Mouse (Mus musculus) cerebellum, adult (tissue): ENCODE data around the gene Mif4gd.

ENCODE experiments used
- ATAC-seq: cut with Nextera tagmentation; 2 replicates; pipeline ENCODE4 v1.9.2; 2017; ENCODE audit warnings: mild to moderate bottlenecking, moderate library complexity, mixed read lengths; ENCODE audit not compliant: insufficient number of reproducible peaks, low FRiP score, low TSS enrichment

Mif4gd gene

DNA sequence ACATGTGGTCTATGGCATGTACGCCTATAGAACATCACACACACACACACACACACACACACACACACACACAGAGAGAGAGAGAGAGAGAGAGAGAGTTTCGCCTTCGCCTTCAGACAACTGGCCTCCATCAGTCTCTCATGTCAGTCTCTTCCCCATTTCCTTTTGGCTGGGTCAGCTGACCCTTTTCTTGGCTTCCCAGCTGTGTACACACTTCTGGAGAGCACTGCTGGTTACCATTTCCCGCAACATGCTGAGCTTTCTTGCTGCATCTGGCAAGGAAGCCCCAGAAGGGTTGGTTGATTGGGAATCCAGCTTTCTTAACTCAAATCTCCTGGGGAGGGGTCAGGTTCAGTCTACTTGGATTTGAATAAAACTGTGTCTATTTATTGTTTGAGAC, 21.3 kb upstream of the Mif4gd start:
- no peak for ATAC-seq

DNA sequence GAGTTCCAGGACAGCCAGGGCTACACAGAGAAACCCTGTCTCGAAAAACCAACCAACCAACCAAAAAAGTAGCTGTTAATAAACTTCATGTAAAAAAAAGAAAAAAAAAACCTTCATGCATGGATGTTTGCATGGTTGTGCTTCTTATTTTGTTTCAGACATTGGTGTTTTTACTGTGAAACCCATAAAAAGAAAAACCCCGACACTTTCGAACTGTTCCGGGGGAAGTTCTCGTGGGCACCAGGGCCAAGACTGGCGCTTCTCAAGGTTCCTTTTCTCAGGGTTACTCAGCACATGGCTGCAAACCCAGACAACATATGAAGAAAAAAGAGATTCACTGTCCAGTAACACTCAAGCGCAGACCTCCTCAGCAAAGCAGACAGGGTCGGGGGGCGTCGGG, 20.1 kb upstream of the Mif4gd start:
- no peak for ATAC-seq

DNA sequence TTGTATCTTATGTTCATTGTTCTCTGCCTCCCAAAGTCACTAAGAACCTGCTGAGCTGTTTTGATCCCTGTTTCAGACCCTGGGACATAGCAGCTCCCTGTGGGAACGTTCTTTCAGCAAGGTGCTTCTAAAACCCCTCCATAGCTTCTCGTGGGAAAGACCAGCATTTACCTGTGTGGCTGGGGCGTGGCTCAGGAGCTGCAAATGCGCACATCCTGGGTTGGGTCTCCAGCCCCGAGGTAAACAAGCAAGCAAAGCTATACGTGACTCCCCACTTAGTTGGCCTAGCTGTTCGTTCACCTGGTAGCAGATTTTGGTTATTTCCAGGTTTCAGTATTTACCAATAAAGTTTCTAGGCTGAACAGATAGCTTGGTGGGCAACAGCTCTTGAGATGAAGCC, 19.5 kb upstream of the Mif4gd start:
- no peak for ATAC-seq

DNA sequence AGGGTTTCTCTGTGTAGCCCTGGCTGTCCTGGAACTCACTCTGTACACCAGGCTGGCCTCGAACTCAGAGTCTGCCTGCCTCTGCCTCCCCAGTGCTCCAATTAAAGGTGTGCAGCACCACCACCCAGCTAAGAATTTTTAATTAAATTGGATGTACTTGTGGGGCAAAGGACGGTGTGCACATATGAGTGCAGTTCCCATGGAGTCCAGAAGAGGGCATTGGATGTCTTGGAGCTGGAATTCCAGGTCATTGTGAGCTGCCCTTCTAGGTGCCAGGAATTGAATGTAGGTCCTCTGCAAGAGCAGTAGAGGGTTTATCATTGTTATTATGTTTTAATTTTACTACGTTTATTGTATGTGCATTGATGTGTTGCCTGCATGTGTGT, 18.7 kb upstream of the Mif4gd start:
- ATAC-seq = no peak

DNA sequence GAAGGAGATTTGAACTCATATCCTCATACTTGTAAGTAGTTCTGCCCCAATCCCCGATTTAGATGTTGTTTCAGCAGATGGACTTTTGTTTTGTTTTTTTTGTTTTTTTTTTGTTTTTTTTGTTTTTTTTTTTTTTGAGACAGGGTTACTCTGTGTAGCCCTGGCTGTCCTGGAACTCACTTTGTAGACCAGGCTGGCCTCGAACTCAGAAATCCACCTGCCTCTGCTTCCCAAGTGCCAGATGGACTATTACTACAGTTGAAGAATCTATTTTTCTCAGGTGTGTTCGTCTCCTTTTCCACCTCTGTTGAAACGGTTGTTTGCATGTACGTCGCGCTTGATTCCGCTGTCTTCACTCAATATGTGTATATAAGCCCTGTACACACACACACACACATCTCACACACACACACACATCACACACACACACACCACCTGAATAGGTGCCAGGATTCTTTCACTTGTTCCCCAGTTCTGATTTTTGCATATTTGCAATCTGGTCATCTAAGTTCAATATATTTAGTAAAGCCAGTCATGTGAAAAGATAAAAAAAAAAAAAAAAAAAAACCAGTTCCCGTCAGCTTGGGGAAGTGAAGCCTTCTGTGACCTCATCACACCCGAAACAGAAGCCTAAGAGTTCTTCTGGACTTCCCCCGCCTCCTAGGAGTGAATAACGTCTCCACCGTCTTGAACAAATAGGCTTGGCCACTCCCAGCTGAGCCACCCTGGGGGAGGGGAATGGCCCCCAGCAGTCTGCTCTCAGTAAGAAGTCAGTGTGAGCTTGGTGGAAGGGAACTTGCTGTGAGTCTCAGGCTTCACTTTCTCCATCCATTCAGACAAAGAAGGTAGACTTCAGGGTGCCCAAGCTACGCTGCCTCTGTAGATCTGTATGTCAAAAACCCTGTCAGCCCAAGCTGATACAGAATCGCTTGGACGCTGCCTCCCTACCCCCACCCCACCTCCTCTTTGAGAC, 18.0 kb upstream of the Mif4gd start:
- ATAC-seq = no peak

DNA sequence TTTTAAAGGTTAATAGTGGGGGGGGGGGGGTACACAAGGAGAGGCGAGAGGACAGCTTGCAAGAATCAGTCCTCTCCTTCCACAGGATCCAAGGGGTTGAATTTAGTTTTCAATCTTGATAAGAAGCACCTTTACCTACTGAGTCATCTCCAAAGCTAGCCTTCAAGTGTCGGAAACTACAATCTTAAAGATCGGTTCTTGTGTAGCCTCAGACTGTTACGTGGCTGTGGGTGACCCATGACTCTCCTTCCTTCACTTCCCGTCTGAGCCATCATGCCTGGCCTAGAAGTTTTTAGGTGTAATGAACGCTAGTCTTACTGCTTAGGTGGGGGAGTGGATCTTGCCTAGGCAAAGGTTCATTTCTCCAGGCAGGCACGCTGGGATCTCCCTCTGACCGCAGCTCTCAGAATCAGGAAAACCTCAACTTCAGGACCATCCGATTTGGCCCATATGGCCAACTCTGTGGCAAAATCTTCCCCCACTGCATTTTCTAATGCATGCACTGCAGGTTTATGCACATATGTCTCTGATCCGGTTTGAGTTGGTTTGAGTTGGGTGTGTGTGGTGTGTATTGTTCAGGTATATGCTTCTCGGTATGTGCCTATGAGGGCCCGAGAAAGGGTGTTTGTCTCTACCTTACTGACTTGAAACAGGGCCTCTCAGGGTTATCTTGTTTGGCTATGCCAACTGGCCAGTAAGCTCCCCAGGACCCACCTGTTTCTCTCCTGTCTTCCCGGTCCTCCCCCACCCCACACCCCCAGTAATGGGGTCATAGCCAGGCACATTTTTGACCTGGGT, 17.2 kb upstream of the Mif4gd start:
- no peak for ATAC-seq

DNA sequence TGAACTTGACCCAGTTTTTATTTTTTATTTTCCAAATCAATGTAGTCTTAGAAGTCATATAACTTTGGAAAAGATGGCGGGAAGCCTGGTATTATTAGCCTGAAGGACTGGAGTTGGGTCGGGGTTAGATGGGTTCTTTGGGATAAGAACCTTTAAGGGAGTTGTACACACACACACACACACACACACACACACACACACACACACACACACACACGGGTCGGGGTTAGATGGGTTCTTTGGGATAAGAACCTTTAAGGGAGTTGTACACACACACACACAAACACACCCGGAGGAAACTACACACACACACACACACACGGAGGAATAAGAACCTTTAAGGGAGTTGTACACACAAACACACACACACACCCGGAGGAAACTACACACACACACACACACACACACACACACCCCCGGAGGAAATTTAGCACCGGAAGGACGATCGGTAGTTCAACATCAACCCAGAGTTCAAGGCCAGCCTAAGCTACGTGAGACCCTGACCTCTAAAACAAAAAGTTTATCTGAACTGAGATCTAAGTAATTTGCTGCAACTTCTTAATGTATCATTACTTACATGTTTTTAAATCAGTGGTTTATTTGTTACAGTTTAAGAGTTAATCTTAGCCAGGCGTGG, 15.8 kb upstream of the Mif4gd start:
- ATAC-seq = no peak

DNA sequence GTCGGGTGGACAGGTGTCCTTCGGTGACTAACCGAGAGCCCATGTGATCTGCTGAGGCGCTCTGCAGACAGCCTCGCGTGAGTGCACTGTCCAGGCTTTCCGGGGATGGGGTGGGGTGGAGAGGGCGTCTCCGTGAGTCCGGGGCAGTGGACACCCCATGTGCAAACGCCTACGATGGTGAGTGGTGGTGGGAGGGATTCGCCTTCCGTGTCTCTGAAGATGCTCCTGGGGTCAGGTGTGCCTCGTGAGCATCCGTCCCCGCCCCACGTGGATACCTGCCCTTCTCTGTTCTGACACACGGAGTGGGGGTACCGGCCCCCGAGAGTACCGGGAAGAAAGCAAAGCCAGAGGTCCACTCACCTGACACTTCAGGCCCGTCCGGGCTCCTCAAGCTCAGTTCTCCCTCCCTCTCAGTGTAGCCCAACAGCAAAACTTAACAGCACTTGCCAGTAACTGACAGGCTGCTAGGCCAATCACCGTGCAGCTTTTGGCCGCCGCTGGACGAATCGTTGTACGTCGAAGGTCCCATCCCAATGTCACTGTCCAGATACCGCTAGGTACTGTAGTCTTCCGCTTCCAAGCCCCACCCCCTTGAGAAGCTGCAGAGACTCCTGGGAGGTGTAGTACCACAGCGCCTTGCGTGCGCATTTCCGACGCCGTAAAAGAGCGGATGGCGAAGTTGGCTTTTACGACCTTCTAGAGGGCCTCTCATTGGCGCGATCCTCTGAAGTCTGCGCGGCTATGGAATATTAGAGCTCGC, 15.1 kb upstream of the Mif4gd start, which contains the start of gene Slc25a19:
Gene Slc25a19, minus strand, starts transcription at position 591 of the 760 bp plus-strand sequence.
- ATAC-seq = peak; percentile 98

DNA sequence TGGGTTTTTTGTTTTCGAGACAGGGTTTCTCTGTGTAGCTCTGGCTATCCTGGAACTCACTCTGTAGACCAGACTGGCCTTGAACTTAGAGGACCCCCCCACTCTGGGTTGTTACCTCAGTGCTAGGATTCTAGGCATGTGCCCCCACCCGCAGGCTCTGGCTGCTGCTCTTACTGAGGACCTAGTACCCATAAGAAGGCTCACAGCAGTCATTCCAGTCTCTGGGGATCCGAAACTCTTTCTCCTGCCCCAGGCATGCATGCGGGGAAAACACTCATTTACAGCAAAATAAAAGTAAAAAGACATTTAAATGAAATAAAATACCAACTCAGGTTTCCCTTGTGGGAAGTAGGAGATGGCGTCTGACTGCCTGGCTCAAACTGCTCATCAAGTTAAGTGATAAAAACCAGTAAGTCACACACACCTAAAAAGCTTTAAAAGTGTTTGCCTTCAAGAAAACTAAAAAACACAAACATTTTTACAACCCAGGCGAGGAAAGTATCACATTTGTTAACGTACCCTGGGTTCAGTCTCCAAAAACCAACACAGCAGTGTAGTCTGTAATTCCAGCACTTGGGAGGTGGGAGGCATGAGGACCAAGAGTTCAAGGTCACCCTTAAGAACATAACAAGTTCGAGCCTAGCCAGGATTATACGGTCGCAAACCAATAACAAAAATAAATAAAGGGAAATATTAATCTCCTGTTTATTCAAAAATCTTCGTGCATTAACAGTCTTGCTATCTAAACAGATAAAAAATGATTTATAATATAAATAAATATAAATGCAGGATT, 14.3 kb upstream of the Mif4gd start:
- ATAC-seq = no peak

DNA sequence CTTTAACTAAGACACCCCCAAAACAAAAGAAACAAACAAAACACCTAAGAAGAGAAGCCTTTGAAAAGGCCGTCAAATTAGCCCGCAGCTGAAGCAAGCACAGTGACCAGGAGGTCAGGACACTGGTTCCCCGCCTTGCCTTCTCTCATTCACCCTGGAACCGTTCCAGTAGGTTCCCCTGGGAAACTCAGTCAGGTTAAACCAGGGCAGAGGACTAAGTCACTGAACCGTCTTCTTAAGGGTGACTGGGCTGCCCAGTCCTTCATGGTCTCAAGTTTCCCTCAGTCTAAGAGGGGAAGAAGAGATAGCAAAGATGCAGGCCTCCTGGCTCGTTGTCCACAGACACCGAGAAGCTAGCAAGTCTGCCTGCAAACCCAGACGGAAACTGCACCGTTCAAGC, 13.1 kb upstream of the Mif4gd start:
- ATAC-seq = no peak

DNA sequence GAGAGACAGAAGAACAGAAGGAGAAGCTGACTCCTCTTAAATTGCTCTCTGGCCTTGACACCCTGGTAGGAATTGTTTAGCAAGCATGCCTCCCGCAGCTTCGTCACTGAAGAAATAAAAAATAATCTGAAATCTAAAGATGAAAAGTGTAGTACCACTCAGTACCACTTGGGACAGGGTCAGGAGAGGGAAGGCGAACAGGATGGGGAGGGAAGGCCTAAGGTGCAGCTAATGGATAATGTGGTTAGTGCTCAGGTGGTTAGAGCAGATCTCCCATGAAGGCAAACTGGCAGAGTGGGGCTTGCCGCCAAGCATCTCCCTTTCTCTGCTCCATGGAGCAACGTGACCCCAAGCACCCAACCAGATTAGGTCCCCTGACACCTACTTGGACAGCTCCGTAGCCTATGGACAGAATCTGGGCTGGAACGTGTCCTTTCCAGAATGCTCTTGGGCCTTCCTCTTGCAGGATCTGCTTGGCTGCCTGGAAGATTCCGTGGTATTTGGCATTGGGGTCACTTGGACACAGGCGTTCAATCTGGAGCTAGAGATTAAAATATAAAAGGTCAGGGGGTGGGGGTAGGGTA, 10.8 kb upstream of the Mif4gd start:
- no peak for ATAC-seq

DNA sequence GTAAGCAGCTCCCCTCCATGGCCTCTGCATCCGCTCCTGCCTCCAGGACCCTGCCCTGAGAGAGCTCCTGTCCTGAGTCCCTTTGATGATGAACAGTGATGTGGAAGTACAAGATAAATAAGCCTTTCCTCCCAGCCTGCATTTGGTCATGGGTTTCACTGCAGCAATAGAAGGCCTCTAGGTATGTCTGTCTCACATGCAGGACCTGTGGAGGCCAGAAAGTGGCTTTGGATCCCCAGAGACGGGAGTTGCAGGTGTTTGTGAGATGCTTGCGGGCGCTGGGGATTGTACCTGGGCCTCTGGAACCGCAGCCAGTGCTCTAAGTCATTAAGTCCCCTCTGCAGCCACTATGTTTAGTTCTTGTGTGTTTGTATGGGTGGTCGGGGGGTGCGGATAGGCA, 7.2 kb upstream of the Mif4gd start:
- ATAC-seq = no peak

DNA sequence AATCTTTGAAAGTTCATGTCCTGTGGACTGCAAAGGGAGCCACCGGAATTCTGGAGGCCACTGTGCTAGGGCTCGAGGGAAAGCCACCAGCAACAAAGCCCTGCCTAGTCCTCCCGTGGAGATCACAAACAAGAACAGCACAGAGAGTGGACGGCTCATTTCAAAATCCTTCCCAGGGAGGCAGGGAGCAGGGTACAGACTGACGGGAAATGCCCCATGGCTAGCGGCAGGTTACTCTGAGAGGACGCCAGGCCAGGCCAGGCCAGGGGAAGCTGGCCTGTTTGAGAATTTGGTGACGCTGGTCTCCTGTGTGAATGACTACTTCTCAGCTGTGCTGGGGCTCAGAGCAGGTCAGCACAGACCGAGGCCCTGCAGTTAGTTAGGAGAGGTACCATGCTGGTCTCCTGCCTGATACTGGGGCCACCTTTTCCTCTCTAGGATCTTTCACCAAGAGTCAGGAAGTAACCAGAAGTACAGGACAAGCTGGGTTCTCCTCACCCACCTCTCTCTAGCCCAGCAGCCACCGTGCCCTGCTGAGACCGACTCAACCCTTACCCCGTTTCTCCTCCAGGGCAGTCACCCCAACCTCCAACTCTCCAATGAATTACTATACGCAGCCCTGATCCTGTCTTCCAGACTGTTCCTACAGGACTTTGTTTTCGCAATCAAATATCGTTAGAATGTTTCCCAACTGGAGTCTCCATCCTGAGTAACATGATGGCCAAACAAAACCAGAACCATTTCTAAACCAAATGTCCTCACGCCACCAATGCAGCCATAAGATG, 6.2 kb upstream of the Mif4gd start:
- ATAC-seq = no peak

DNA sequence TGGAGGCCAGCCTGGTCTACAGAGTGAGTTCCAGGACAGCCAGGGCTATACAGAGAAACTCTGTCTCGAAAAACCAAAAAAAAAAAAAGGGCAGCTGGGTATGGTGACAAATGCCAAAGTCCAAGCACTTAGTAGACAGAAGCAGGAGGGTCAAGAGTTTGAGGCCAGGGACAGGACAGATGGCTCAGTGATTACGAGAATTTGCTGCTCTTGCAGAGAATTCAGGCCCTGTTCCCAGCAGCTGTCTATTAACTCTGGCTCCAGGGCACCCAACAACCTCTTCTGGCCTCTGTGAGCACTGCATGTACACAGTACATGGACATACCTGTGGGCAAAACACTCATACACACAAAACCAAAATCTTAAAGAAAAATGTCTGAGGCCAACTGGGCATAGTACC, 5.2 kb upstream of the Mif4gd start:
- no peak for ATAC-seq

DNA sequence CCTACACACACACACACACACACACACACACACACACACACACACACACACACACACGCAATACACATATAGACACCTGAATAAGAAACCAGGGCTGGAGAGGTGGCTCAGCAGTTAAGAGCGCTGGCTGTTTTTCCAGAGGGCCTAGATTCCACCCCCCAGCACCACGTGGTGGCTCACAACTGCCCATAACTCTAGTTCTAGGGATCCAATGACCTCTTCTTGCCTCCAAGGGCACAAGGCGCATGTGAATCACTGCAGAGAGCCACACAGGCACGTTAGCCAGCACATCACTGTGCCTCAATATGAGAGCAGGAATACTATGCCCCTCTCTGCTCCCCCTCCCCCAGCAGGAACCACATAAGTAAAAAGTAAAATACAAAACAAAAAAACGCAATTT, 4.1 kb upstream of the Mif4gd start:
- ATAC-seq = no peak

DNA sequence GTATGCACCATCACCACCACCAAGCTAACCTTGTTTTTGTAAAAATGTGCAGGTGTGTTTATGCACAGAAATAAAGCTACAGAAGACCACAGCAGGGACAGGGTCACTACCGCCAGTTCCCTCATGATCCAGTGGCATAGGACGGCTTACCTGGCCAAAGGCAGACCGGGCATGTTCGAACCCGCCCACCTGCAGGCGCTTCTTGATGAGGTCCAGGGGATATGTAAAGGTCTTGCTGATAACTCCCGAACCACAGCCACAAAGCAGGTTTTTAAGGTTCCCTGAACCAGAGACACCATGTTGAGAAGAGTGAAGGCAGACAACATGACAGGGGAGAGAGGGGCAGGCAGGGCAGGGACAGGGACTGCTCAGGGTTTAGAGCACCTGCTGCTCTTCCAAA, 3.6 kb upstream of the Mif4gd start:
- no peak for ATAC-seq

DNA sequence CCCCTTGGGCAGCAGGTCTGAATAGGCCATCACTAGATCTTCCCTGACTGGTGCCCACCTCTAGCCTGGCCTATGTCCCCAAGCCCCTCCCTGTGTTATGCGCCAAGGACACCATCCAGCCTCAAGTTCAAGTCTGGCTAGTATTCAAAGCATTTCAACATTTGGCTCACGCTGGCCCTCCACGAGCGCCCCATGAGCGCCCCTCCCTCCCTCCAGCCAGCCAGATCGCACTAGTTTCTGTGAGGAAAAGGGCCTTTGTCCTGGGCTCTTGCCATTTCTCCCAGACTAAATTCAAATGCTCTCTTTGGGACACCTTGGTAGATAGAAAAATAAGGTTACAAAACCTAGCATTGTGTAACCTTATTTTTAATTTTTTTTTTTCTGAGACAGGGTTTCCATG, 3.1 kb upstream of the Mif4gd start:
- no peak for ATAC-seq

DNA sequence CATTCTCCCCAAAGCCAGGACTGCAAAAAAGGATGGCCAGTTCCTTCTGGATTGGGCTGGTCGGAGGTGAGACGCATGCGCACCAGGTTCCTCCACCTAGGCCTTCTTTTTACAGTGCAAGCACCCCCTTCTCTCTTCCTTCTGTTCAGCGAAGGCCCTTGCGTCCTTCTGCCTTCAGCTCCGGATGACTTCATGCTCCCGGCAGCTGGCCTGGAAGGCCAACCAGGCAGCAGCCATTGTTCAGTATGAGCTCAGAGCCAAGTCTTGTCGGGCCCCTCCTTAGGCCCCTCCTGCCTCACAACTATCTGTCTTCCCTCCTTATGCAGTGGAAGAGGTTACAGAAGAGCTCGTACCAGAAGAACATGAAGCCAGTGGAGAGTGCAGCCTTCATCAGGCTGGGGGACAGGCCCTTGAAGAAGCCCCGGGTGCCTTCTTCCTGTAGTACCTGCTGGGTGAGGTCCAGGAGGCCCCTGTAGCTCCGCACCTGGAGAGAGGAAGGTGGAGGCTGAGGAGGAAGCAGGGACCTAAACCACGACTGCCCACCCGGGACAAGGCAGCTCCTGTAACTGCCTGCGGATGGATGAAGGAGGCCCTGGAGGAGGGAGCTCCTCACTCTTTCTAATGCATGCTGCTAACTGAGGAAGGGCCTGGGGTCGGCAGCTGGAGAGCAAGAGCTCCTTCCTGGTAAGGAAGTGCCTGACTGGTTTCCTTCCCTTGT, 2.5 kb upstream of the Mif4gd start:
- no peak for ATAC-seq
